Mouse (Mus musculus) lung, postnatal 0 days (tissue): ENCODE data around the gene Clk2. TPM values are rescaled to one million over a fixed set of nuclear protein-coding genes. Genes with fewer than 3 reads are reported as not detected.

Experiments
- ATAC-seq: fragments of 200-750 bp; cut with Nextera tagmentation; 2 replicates; pipeline ENCODE4 v1.8.0; 2017; ENCODE audit warnings: moderate library complexity
- DNase-seq: peaks from one replicate; pipeline ENCODE4 v3.0.0-alpha.2; 2016; ENCODE audit warnings: low spot score
- H3K27ac ChIP-seq: fragments of 300-500 bp; sonication (generic); 2 replicates; pipeline ENCODE4 v1.5.1; 2014; ENCODE audit warnings: antibody characterized with exemption, mild to moderate bottlenecking, low read length, mixed read lengths
- H3K27me3 ChIP-seq: fragments of 300-500 bp; sonication (generic); replicated peaks from 2 replicates; pipeline ENCODE4 v1.6.1; 2014; ENCODE audit warnings: low read length, mixed read lengths; ENCODE audit not compliant: insufficient read depth
- H3K36me3 ChIP-seq: fragments of 300-500 bp; sonication (generic); 2 replicates; pipeline ENCODE4 v1.6.1; 2014; ENCODE audit warnings: low read length, mixed read lengths; ENCODE audit not compliant: insufficient read depth
- H3K4me1 ChIP-seq: fragments of 300-500 bp; sonication (generic); 2 replicates; pipeline ENCODE4 v1.6.1; 2014; ENCODE audit warnings: antibody characterized with exemption, low read depth, low read length, mixed read lengths; ENCODE audit not compliant: insufficient read depth
- H3K4me2 ChIP-seq: fragments of 300-500 bp; sonication (generic); replicated peaks from 2 replicates; pipeline ENCODE4 v1.6.1; 2014; ENCODE audit warnings: low read depth, mild to moderate bottlenecking, low read length, moderate library complexity, mixed read lengths
- H3K4me3 ChIP-seq: fragments of 300-500 bp; sonication (generic); 2 replicates; pipeline ENCODE4 v1.5.1; 2014; ENCODE audit warnings: low read depth, low read length
- H3K9ac ChIP-seq: fragments of 300-500 bp; sonication (generic); replicated peaks from 2 replicates; pipeline ENCODE4 v1.6.1; 2014; ENCODE audit warnings: low read depth, mild to moderate bottlenecking
- H3K9me3 ChIP-seq: fragments of 300-500 bp; sonication (generic); 2 replicates; pipeline ENCODE4 v1.6.1; 2016; ENCODE audit warnings: low read length, mixed read lengths
- CTCF ChIP-seq: IDR thresholded peaks from 2 replicates; pipeline ENCODE4 v1.5.1; 2016; ENCODE audit warnings: antibody characterized with exemption, mild to moderate bottlenecking
- EP300 ChIP-seq: IDR thresholded peaks from 2 replicates; pipeline ENCODE4 v1.6.1; 2016; ENCODE audit warnings: antibody characterized with exemption, mild to moderate bottlenecking, control low read depth
- WGBS: fragments of 180-500 bp; shearing (Covaris S2); extraction: QIAGEN DNeasy Blood & Tissue Kit; methylation state at CpG from one replicate; pipeline ENCODE4 v1.1.7; 2014; 5-methylcytosine and 5-hydroxymethylcytosine counted together
- polyA plus RNA-seq: library from polyadenylated mRNA; unstranded; fragments of >200 nt; fragmentation: Nextera tagmentation; extraction: Ambion mirVana; gene quantifications from 2 replicates; pipeline ENCODE4 v1.2.1, GENCODE M21; 2015

Gene Clk2
- polyA plus RNA-seq, 1 experiment from 2014 or later: 17.7 TPM

DNA sequence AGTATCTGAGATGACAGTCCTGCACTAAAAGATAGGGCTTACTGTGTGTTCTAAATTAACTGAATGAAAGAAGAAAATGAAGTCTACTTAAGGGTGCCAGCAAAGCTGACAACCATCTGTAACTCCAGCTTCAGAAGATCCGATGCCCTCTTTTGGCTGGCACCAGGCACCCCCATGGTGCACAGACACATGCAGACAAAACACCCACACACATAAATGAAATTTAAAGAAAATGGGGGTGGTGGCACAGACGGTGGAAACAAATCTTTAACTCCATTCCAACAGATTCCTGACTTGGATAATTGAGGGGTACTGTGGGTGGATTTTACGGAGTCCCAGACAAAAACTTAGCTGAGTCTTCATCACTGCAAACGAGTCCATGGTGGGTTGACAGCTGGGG is 32.8 kb upstream of the Clk2 start:
- TF ChIP-seq CTCF: no peak
- TF ChIP-seq EP300: no peak
- 44% methylated on average over 4 of the region's 4 CpGs for WGBS
- H3K27me3 ChIP-seq: no peaks in the 10 kb centered on the region
- no peaks in the 10 kb centered on the region for H3K4me1 ChIP-seq
- no peak overlapping the region for H3K9ac ChIP-seq
- no peak overlapping the region for H3K27ac ChIP-seq
- peak overlapping the region; percentile 52; the same call in 1 of the 2 replicates for H3K4me2 ChIP-seq
- ATAC-seq (no peak), DNase-seq (no peak)
- H3K36me3 ChIP-seq: no peaks in the 10 kb centered on the region
- no peaks in the 10 kb centered on the region for H3K9me3 ChIP-seq
- H3K4me3 ChIP-seq: no peak overlapping the region

DNA sequence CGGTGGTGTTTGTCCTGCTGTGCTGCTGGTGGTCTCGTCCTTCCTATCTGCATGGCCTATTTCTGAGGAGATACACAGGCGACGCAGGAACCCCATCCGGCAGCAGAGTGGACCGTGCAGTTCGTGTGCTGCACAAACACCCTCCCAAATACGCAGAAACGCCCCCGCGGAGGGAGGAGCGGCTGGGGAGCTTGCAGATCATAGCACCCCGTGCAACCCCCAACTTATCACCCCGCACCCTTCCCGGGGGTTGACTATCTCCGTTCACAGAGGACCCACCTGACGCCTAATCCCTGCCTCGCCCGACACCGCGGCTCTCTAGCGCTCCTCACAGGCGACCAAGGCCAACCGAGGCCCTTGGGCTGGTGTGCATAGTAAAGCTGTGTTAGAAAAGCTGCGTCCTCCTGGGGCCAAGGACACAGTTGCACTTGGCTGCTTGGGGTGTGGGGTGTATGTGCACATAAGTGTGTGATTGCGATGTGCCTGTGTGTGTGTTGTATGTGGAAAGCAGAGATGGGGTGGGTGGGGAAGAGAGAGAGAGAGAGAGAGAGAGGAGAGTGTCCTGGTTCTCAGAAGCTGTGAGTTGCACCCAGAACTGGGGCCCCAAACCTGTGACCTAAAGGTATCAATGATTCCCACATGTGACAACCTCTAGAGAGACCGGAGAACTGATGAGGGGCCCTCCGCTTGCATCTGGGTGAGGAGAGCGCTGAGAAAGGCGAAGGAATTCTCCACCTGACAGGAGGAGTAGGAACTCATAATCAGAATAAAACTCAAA is 32.1 kb upstream of the Clk2 start:
- Histone ChIP-seq H3K36me3 (no peaks in the 10 kb centered on the region), H3K4me3 (0 out of 2 replicates have a peak overlapping the region, but pooled peaks have one; percentile 8), H3K4me2 (peak overlapping the region; percentile 52), H3K9me3 (no peaks in the 10 kb centered on the region), H3K27ac (no peak overlapping the region), H3K4me1 (no peaks in the 10 kb centered on the region), H3K27me3 (no peaks in the 10 kb centered on the region), H3K9ac (no peak overlapping the region)
- DNase-seq: peak; percentile 42
- ATAC-seq: peak; percentile 37; the same call in 1 of the 2 replicates
- WGBS: 14% methylated on average over 29 of the region's 30 CpGs
- TF ChIP-seq CTCF (peak; percentile 67), EP300 (no peak)

DNA sequence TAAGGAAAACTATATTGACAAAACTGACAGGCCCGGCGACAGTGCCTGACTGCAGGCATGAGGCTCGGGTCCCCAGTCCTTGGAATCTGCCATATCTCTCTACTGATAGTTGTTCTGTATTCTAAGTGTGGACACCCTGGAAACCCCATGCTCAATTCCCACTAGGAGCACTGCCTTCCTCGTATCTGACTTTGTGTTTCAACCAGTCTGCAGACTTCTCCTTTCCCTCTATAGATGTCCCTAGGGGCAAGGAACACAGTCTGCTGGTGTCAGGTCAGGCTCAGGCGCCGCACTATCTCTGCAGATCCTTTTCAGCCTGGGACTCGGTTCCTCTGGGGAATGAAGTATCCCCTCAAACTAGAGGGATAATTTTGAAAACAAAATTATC is 31.5 kb upstream of the Clk2 start:
- Histone ChIP-seq H3K4me2 (no peak overlapping the region), H3K4me1 (no peaks in the 10 kb centered on the region), H3K9me3 (no peaks in the 10 kb centered on the region), H3K9ac (no peak overlapping the region), H3K27ac (no peak overlapping the region), H3K36me3 (no peaks in the 10 kb centered on the region), H3K27me3 (no peaks in the 10 kb centered on the region), H3K4me3 (no peak overlapping the region)
- TF ChIP-seq CTCF: no peak
- TF ChIP-seq EP300: no peak
- 70% methylated on average over 7 of the region's 7 CpGs for WGBS
- ATAC-seq (no peak), DNase-seq (no peak)

DNA sequence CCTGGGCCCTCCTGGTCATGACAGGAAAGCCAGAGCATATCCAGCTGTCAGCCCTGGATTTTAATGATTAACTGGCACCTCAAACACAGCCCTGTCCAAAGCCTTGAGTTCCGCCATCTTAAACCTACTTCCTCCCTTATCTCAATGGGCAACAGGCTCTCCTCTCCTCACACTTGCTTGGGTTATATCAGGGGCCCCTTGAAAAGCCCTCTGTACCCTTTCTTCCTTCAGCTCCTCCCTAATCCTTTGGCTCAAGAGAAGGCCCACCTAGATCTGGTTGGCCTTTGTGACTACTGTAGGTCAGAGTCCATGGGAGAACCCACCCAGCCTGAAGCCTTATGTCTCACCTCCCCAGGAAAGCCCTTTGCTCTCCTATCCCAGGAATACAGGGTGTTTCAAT is 30.8 kb upstream of the Clk2 start:
- DNase-seq: no peak
- no peak for ATAC-seq
- no peak overlapping the region for H3K9ac ChIP-seq
- H3K9me3 ChIP-seq: no peaks in the 10 kb centered on the region
- no peaks in the 10 kb centered on the region for H3K4me1 ChIP-seq
- no peaks in the 10 kb centered on the region for H3K36me3 ChIP-seq
- WGBS: 60% methylated on average over 1 of the region's 1 CpGs
- no peak overlapping the region for H3K4me3 ChIP-seq
- H3K27me3 ChIP-seq: no peaks in the 10 kb centered on the region
- no peak overlapping the region for H3K27ac ChIP-seq
- TF ChIP-seq EP300 (no peak), CTCF (no peak)
- H3K4me2 ChIP-seq: no peak overlapping the region

GRCm38 (mm10) chr3:89135958-89136357 is 28.6 kb upstream of the Clk2 start, which contains the start of gene Pklr:
Pklr (plus strand) TSS chr3:89136142.
- DNase-seq: no peak
- TF ChIP-seq EP300: no peak
- TF ChIP-seq CTCF: no peak
- WGBS: 65% methylated on average over 3 of the region's 3 CpGs
- no peaks in the 10 kb centered on the region for H3K36me3 ChIP-seq
- no peaks in the 10 kb centered on the region for H3K4me1 ChIP-seq
- H3K9me3 ChIP-seq: no peaks in the 10 kb centered on the region
- no peaks in the 10 kb centered on the region for H3K27me3 ChIP-seq
- H3K27ac ChIP-seq: no peak within 1 kb of the TSS
- H3K9ac ChIP-seq: no peak within 1 kb of the TSS
- no peak for ATAC-seq
- no peak within 1 kb of the TSS for H3K4me3 ChIP-seq
- H3K4me2 ChIP-seq: no peak within 1 kb of the TSS

DNA sequence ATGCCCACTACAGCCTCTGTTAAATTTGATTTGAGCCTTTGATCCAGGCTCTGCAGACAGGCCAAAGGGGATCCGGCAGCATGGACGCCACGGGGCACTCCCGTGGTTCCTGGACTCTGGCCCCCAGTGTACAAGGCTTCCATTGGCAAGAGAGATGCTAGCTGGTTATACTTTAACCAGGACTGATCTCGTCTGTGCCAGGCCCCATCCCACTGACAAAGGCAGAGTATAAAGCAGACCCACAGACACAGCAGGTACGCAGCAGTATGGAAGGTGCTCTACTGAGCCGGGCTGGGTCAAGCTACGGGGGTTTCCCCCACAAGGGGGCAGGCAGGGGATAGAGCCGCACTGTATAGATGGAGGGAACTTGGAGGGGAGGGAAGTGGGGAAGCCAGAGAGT is 28.2 kb upstream of the Clk2 start:
- no peak overlapping the region for H3K4me3 ChIP-seq
- H3K4me1 ChIP-seq: no peaks in the 10 kb centered on the region
- no peak overlapping the region for H3K9ac ChIP-seq
- peak; percentile 36 for TF ChIP-seq CTCF
- no peak for TF ChIP-seq EP300
- no peak overlapping the region for H3K27ac ChIP-seq
- H3K27me3 ChIP-seq: no peaks in the 10 kb centered on the region
- 33% methylated on average over 9 of the region's 9 CpGs for WGBS
- H3K36me3 ChIP-seq: no peaks in the 10 kb centered on the region
- peak; percentile 54; the same call in 1 of the 2 replicates for ATAC-seq
- H3K4me2 ChIP-seq: no peak overlapping the region
- DNase-seq: no peak
- no peaks in the 10 kb centered on the region for H3K9me3 ChIP-seq
